Mouse (Mus musculus) lung, adult 2 months (tissue): ENCODE results near the gene Flvcr2.

Experiments
- CTCF ChIP-seq: fragments of 200-500 bp; IDR thresholded peaks from 2 replicates; pipeline ENCODE4 v1.5.1; 2011; ENCODE audit warnings: mild to moderate bottlenecking, low read length, control low read depth; ENCODE audit not compliant: insufficient read depth
- POLR2A ChIP-seq: fragments of 200-500 bp; IDR thresholded peaks from 2 replicates; pipeline ENCODE4 v1.6.1; 2011; ENCODE audit warnings: low read depth, mild to moderate bottlenecking, control low read depth, low read length, borderline replicate concordance; ENCODE audit errors: extremely low read depth

DNA sequence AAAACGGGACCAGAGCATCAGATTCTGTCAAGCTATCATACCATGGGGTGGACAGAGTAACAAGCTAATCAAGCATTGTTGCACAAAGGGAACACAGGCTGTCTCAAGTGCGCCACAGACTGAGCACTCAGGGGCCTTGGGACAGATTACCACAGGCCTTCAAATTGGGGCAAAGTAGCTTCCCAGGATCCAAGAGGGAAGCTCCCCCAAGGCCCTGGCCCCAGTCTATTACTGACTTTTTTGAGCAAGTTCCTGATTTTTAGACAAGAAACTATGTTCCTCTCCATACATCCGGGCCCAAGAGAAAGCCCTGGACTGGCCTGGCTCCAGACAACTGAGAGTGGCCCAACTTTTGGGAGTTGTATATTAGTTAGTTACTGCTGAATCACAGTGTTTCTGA, 35.3 kb downstream of the Flvcr2 start:
- no peak for TF ChIP-seq POLR2A
- no peak for TF ChIP-seq CTCF
